Mouse (Mus musculus): ENCODE data around the gene A630076J17Rik. TPM values are rescaled to one million over a fixed set of nuclear protein-coding genes. Genes with fewer than 3 reads are reported as not detected.

The A630076J17Rik gene
- polyA plus RNA-seq, 1 experiment: not detected

GRCm38 (mm10) chr3:107260956-107261850 is 30.8 kb downstream of the A630076J17Rik start:
- H3K4me3 ChIP-seq (replicated peaks): no peak overlapping the region
- no peaks in the 10 kb centered on the region for H3K4me1 ChIP-seq (ENCODE audit: control insufficient read depth)
- no peaks in the 10 kb centered on the region for H3K9me3 ChIP-seq (ENCODE audit: control insufficient read depth, low read length)
- no peaks in the 10 kb centered on the region for H3K27me3 ChIP-seq (ENCODE audit: control insufficient read depth)
- H3K36me3 ChIP-seq (ENCODE audit: control insufficient read depth): no peaks in the 10 kb centered on the region
- TF ChIP-seq GATA1 (IDR thresholded peaks at IDR 0.05; ENCODE audit: low read length): no peak
- no peak for TF ChIP-seq TAL1 (IDR thresholded peaks at IDR 0.05; ENCODE audit: low read length)

- Histone ChIP-seq H3K4me1 (ENCODE audit: control insufficient read depth) (no peaks in the 10 kb centered on the region), H3K27me3 (ENCODE audit: control insufficient read depth) (no peaks in the 10 kb centered on the region), H3K9me3 (ENCODE audit: control insufficient read depth, low read length) (no peaks in the 10 kb centered on the region), H3K4me3 (replicated peaks) (no peak overlapping the region), H3K36me3 (ENCODE audit: control insufficient read depth) (no peaks in the 10 kb centered on the region)
- no peak for TF ChIP-seq GATA1 (IDR thresholded peaks at IDR 0.05; ENCODE audit: low read length)
- no peak for TF ChIP-seq TAL1 (IDR thresholded peaks at IDR 0.05; ENCODE audit: low read length)
Observed at GRCm38 (mm10) chr3:107261851-107262165, 31.4 kb downstream of the A630076J17Rik start.

- H3K4me1 ChIP-seq (ENCODE audit: control insufficient read depth): no peaks in the 10 kb centered on the region
- TF ChIP-seq GATA1 (IDR thresholded peaks at IDR 0.05; ENCODE audit: low read length) (no peak), TAL1 (IDR thresholded peaks at IDR 0.05; ENCODE audit: low read length) (no peak)
- no peak overlapping the region for H3K4me3 ChIP-seq (replicated peaks)
- H3K9me3 ChIP-seq (ENCODE audit: control insufficient read depth, low read length): no peaks in the 10 kb centered on the region
- no peaks in the 10 kb centered on the region for H3K36me3 ChIP-seq (ENCODE audit: control insufficient read depth)
- no peaks in the 10 kb centered on the region; the same call in 1 of the 2 replicates for H3K27me3 ChIP-seq (ENCODE audit: control insufficient read depth)
Observed at GRCm38 (mm10) chr3:107266814-107267345, 36.5 kb downstream of the A630076J17Rik start.

GRCm38 (mm10) chr3:107272433-107272832 is 42.0 kb downstream of the A630076J17Rik start:
- Histone ChIP-seq H3K9me3 (ENCODE audit: control insufficient read depth, low read length) (no peaks in the 10 kb centered on the region), H3K27me3 (ENCODE audit: control insufficient read depth) (peaks cover 7% of the 10 kb centered on the region; the same call in 1 of the 2 replicates)

GRCm38 (mm10) chr3:107273820-107274219 is 43.4 kb downstream of the A630076J17Rik start:
- H3K4me1 ChIP-seq (ENCODE audit: control insufficient read depth): peaks cover 16% of the 10 kb centered on the region
- no peaks in the 10 kb centered on the region for H3K36me3 ChIP-seq (ENCODE audit: control insufficient read depth)
- H3K9me3 ChIP-seq (ENCODE audit: control insufficient read depth, low read length): no peaks in the 10 kb centered on the region
- peaks cover 7% of the 10 kb centered on the region; the same call in 1 of the 2 replicates for H3K27me3 ChIP-seq (ENCODE audit: control insufficient read depth)
- no peak overlapping the region for H3K4me3 ChIP-seq (replicated peaks)
- TF ChIP-seq GATA1 (IDR thresholded peaks at IDR 0.05; ENCODE audit: low read length): no peak
- TF ChIP-seq TAL1 (IDR thresholded peaks at IDR 0.05; ENCODE audit: low read length): no peak

More at GRCm38 (mm10) chr3:107272433-107272832, 42.0 kb downstream of the A630076J17Rik start:
- Histone ChIP-seq H3K4me3 (replicated peaks) (no peak overlapping the region), H3K4me1 (ENCODE audit: control insufficient read depth) (peaks cover 7% of the 10 kb centered on the region), H3K36me3 (ENCODE audit: control insufficient read depth) (no peaks in the 10 kb centered on the region)
- TF ChIP-seq GATA1 (IDR thresholded peaks at IDR 0.05; ENCODE audit: low read length) (no peak), TAL1 (IDR thresholded peaks at IDR 0.05; ENCODE audit: low read length) (no peak)

- peaks cover 26% of the 10 kb centered on the region for H3K4me1 ChIP-seq (ENCODE audit: control insufficient read depth)
- no peak overlapping the region for H3K4me3 ChIP-seq (replicated peaks)
- no peaks in the 10 kb centered on the region for H3K36me3 ChIP-seq (ENCODE audit: control insufficient read depth)
- TF ChIP-seq GATA1 (IDR thresholded peaks at IDR 0.05; ENCODE audit: low read length) (no peak), TAL1 (IDR thresholded peaks at IDR 0.05; ENCODE audit: low read length) (no peak)
- H3K9me3 ChIP-seq (ENCODE audit: control insufficient read depth, low read length): no peaks in the 10 kb centered on the region
- H3K27me3 ChIP-seq (ENCODE audit: control insufficient read depth): peaks cover 7% of the 10 kb centered on the region; the same call in 1 of the 2 replicates
Observed at GRCm38 (mm10) chr3:107275351-107275750, 44.9 kb downstream of the A630076J17Rik start.

- H3K9me3 ChIP-seq (ENCODE audit: control insufficient read depth, low read length): no peaks in the 10 kb centered on the region
- TF ChIP-seq GATA1 (IDR thresholded peaks at IDR 0.05; ENCODE audit: low read length): no peak
- TF ChIP-seq TAL1 (IDR thresholded peaks at IDR 0.05; ENCODE audit: low read length): no peak
Observed at GRCm38 (mm10) chr3:107275996-107276395, 45.6 kb downstream of the A630076J17Rik start.

GRCm38 (mm10) chr3:107276626-107277025 is 46.2 kb downstream of the A630076J17Rik start:
- Histone ChIP-seq H3K4me1 (ENCODE audit: control insufficient read depth) (peaks cover 26% of the 10 kb centered on the region), H3K27me3 (ENCODE audit: control insufficient read depth) (peaks cover 7% of the 10 kb centered on the region; the same call in 1 of the 2 replicates), H3K9me3 (ENCODE audit: control insufficient read depth, low read length) (no peaks in the 10 kb centered on the region), H3K4me3 (replicated peaks) (no peak overlapping the region), H3K36me3 (ENCODE audit: control insufficient read depth) (peaks cover 5% of the 10 kb centered on the region)
- TF ChIP-seq GATA1 (IDR thresholded peaks at IDR 0.05; ENCODE audit: low read length): no peak
- TF ChIP-seq TAL1 (IDR thresholded peaks at IDR 0.05; ENCODE audit: low read length): no peak

More at GRCm38 (mm10) chr3:107275996-107276395, 45.6 kb downstream of the A630076J17Rik start:
- Histone ChIP-seq H3K4me1 (ENCODE audit: control insufficient read depth) (peaks cover 26% of the 10 kb centered on the region), H3K36me3 (ENCODE audit: control insufficient read depth) (no peaks in the 10 kb centered on the region), H3K4me3 (replicated peaks) (no peak overlapping the region), H3K27me3 (ENCODE audit: control insufficient read depth) (peaks cover 7% of the 10 kb centered on the region; the same call in 1 of the 2 replicates)

Data from erythroblast, embryonic 14.5 days (primary cell).